ENCODE assay signal across 9 mouse cellular contexts in genomic region chr16:25426261-25426660, GRCm38 (mm10).
DNase-seq lines count a peak whose midpoint lies in the region; ATAC-seq lines count a peak whose summit lies in the region.
"Had no signal": no experiment of that assay in that cellular context is flagged by ENCODE, and none has a peak within 500 bp of the region (broad histone marks: within the 10 kb centered on the region; RNA-seq: fewer than 3 reads in every experiment).

No protein-coding gene starts in this region.

- no peak overlapping the region for H3K9ac ChIP-seq in midbrain, embryonic 13.5 days (replicated peaks)
- H3K9ac ChIP-seq: midbrain, embryonic 15.5 days had no signal

- H3K9me3 ChIP-seq in midbrain, embryonic 13.5 days = no peaks in the 10 kb centered on the region
- H3K9me3 ChIP-seq: midbrain, embryonic 15.5 days had no signal

- H3K4me3 ChIP-seq in midbrain, embryonic 13.5 days (replicated peaks) = no peak overlapping the region
- H3K4me3 ChIP-seq: midbrain, embryonic 15.5 days had no signal

- ATAC-seq in hematopoietic stem cell, adult 5-6 weeks (replicated peaks in 1 of 2; ENCODE audit: insufficient read depth in 1 of 2, low FRiP score in 2 of 2, low TSS enrichment in 1 of 2, low read depth in 1 of 2, poor library complexity in 2 of 2, severe bottlenecking in 2 of 2) = peak; percentile 78 to 92
- no peak for ATAC-seq in midbrain, embryonic 13.5 days
- ATAC-seq: midbrain, embryonic 15.5 days had no signal

- H3K27ac ChIP-seq in midbrain, embryonic 13.5 days = no peak overlapping the region
- H3K27ac ChIP-seq: midbrain, embryonic 15.5 days had no signal

- H3K4me1 ChIP-seq in midbrain, embryonic 13.5 days (replicated peaks) = peaks cover 3% of the 10 kb centered on the region; the same call in 1 of the 2 replicates

- no peak overlapping the region for H3K4me2 ChIP-seq in midbrain, embryonic 13.5 days (replicated peaks)
- H3K4me2 ChIP-seq: midbrain, embryonic 15.5 days had no signal

- peak; percentile 37 for DNase-seq in left cerebral cortex, postnatal 4 days
- no peak for DNase-seq in left cerebral cortex, postnatal 36 days (ENCODE audit: low spot score in 2 of 2)
- DNase-seq in lung, postnatal 25 days (ENCODE audit: low spot score) = peak; percentile 70
- DNase-seq in thymus, postnatal 25 days = peak; percentile 74
- DNase-seq in heart, postnatal 36 days = no peak
- no peak for DNase-seq in frontal cortex, postnatal 10 days (ENCODE audit: low spot score in 2 of 2)

- no peaks in the 10 kb centered on the region for H3K36me3 ChIP-seq in midbrain, embryonic 13.5 days
- H3K36me3 ChIP-seq: midbrain, embryonic 15.5 days had no signal

- intact Hi-C loops in left cerebral cortex, postnatal 4 days (cut with DNase I) = no loop called here
- intact Hi-C loops in left cerebral cortex, postnatal 36 days (cut with DNase I) = no loop called here
- intact Hi-C loops in heart, postnatal 36 days (cut with DNase I) = no loop called here

- WGBS in midbrain, embryonic 13.5 days = 46% methylated on average over 3 of the region's 3 CpGs

- peaks cover 3% of the 10 kb centered on the region; the same call in 1 of the 2 replicates for H3K27me3 ChIP-seq in midbrain, embryonic 13.5 days
- H3K27me3 ChIP-seq: midbrain, embryonic 15.5 days had no signal

Comparison
In these comparisons a context has a peak if more than half of its experiments do, and no peak if none do; other contexts are left out.
1. DNase-seq: peak in left cerebral cortex, postnatal 4 days (single experiment), lung, postnatal 25 days (single experiment) and thymus, postnatal 25 days (single experiment); none in left cerebral cortex, postnatal 36 days (0 of 2), heart, postnatal 36 days (0 of 2) and frontal cortex, postnatal 10 days (0 of 2).